Mouse (Mus musculus): ENCODE results near the gene Tmem240. TPM values are rescaled to one million over a fixed set of nuclear protein-coding genes. Genes with fewer than 3 reads are reported as not detected.
A peak's percentile ranks its signal among the peaks of the same experiment; 100 is the strongest.
"Not testable (repeated sequence)": the region's sequence is repeated elsewhere in the genome, so short reads cannot be mapped to it uniquely, and the experiment has no call there.

The Tmem240 gene
- polyA plus RNA-seq, 1 experiment, result 0.54 TPM

DNA sequence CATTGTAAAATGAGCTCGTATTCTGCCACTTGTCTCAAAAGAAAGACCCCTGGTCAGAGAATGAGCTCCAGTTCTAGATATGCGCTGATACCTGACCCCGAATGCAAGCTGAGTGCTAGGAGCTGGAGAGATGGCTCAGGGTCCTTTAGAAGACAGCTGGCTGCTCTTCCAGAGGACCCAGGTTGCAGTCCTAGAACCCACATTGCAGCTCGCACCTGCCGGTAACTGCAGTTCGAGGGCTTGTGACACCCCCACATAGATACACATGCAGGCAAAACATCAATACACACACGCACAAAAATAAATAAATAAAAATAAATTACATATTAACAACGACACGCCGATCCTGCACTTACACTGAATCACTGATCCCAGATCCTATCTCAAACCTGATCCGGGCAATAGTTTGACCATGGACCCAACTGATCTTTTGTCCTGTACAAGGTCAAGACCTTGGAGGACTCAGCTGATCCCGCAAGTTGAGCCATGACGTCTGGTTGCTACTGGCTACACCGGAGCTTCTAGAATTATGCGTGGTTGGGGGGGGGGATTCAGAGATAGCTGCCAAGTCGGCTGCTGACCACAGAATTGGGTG is 49.0 kb downstream of the Tmem240 start:
- no peaks in the 10 kb centered on the region for H3K9me3 ChIP-seq (replicated peaks; ENCODE audit: control insufficient read depth, insufficient read depth, low read length, poor library complexity, severe bottlenecking)
- H3K36me3 ChIP-seq (ENCODE audit: control insufficient read depth, insufficient read depth, low read length, poor library complexity, severe bottlenecking), result no peaks in the 10 kb centered on the region
- peak overlapping the region; percentile 63 for H3K4me3 ChIP-seq (ENCODE audit: low read depth, low read length)
- H3K9ac ChIP-seq (ENCODE audit: low read depth, poor library complexity, severe bottlenecking), result peak overlapping the region; percentile 59
- no peaks in the 10 kb centered on the region for H3K4me1 ChIP-seq (ENCODE audit: control insufficient read depth, insufficient read depth, low read length)
- no peak for TF ChIP-seq CTCF (IDR thresholded peaks at IDR 0.05; ENCODE audit: low read depth, low read length)
- TF ChIP-seq EP300 (IDR thresholded peaks at IDR 0.05; ENCODE audit: insufficient read depth, low read depth, low read length), result no peak
- no peak for TF ChIP-seq POLR2A (IDR thresholded peaks at IDR 0.05; ENCODE audit: insufficient read depth, low read length)
- no peaks in the 10 kb centered on the region for H3K27me3 ChIP-seq (ENCODE audit: control insufficient read depth, insufficient read depth, low read length, poor library complexity, severe bottlenecking)
- no peak overlapping the region for H3K27ac ChIP-seq (ENCODE audit: insufficient read depth, low read length)

DNA sequence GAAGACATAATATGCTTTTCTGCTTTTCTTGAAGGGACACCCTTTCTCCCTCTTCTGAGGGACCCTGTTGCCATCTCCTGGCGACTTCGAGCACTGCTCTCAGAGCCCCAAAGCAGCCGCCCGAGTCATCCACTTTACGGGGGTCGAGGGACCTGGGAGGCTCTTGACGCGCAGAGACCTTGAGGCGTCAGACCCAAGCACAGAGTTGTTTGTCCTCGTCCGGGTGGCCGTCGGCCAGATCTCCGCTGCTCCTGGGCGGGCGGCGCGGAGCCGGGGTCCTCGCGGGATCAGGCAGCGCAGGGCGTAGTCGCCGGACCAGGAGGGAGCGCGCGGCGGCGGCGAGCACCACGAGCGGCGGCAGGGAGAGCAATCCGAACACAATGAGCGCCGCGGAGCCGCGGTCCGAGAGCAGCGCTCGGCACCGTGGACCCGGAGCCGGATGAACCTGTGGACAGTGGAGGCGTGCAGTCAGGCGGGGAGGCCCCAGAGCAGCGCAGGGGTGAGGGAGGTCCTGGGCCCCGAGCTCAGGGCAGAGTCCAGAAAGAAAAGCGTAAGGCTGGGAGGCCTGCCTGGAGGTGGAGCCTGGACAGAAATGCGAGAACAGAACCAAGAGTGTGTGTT is 49.6 kb downstream of the Tmem240 start:
- no peak overlapping the region for H3K27ac ChIP-seq (ENCODE audit: insufficient read depth, low read length)
- H3K36me3 ChIP-seq (ENCODE audit: control insufficient read depth, insufficient read depth, low read length, poor library complexity, severe bottlenecking), result no peaks in the 10 kb centered on the region
- peak overlapping the region; percentile 63 for H3K4me3 ChIP-seq (ENCODE audit: low read depth, low read length)
- H3K9me3 ChIP-seq (replicated peaks; ENCODE audit: control insufficient read depth, insufficient read depth, low read length, poor library complexity, severe bottlenecking), result no peaks in the 10 kb centered on the region
- H3K27me3 ChIP-seq (ENCODE audit: control insufficient read depth, insufficient read depth, low read length, poor library complexity, severe bottlenecking), result no peaks in the 10 kb centered on the region
- TF ChIP-seq EP300 (IDR thresholded peaks at IDR 0.05; ENCODE audit: insufficient read depth, low read depth, low read length), result no peak
- peak; percentile 37 for TF ChIP-seq CTCF (IDR thresholded peaks at IDR 0.05; ENCODE audit: low read depth, low read length)
- peak overlapping the region; percentile 59 for H3K9ac ChIP-seq (ENCODE audit: low read depth, poor library complexity, severe bottlenecking)
- no peaks in the 10 kb centered on the region for H3K4me1 ChIP-seq (ENCODE audit: control insufficient read depth, insufficient read depth, low read length)

DNA sequence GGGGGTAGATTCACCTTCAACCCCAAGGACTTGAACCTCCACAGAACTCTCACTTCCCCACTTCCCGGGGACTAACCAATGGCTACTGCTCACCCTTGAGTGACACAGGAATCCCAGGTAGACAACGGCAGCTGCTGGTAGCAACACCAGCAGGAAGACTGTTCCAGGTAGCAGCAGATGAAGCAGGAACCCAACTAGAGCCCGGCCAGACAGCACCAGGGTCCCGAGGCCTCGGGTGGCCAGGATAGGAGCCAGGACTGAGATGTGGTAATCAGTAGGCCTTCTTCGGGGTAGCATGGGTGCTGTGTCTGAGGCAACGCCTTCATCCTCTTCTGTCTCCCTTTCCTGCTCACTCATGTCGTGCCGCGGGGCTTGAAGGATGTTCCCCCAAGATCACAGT is 50.6 kb downstream of the Tmem240 start:
- no peak overlapping the region for H3K9ac ChIP-seq (ENCODE audit: low read depth, poor library complexity, severe bottlenecking)
- H3K36me3 ChIP-seq (ENCODE audit: control insufficient read depth, insufficient read depth, low read length, poor library complexity, severe bottlenecking), result no peaks in the 10 kb centered on the region
- H3K9me3 ChIP-seq (replicated peaks; ENCODE audit: control insufficient read depth, insufficient read depth, low read length, poor library complexity, severe bottlenecking), result no peaks in the 10 kb centered on the region
- H3K4me1 ChIP-seq (ENCODE audit: control insufficient read depth, insufficient read depth, low read length), result no peaks in the 10 kb centered on the region
- no peak overlapping the region for H3K27ac ChIP-seq (ENCODE audit: insufficient read depth, low read length)
- TF ChIP-seq CTCF (IDR thresholded peaks at IDR 0.05; ENCODE audit: low read depth, low read length) (no peak), EP300 (IDR thresholded peaks at IDR 0.05; ENCODE audit: insufficient read depth, low read depth, low read length) (no peak), POLR2A (IDR thresholded peaks at IDR 0.05; ENCODE audit: insufficient read depth, low read length) (no peak)
- no peak overlapping the region for H3K4me3 ChIP-seq (ENCODE audit: low read depth, low read length)
- no peaks in the 10 kb centered on the region for H3K27me3 ChIP-seq (ENCODE audit: control insufficient read depth, insufficient read depth, low read length, poor library complexity, severe bottlenecking)

DNA sequence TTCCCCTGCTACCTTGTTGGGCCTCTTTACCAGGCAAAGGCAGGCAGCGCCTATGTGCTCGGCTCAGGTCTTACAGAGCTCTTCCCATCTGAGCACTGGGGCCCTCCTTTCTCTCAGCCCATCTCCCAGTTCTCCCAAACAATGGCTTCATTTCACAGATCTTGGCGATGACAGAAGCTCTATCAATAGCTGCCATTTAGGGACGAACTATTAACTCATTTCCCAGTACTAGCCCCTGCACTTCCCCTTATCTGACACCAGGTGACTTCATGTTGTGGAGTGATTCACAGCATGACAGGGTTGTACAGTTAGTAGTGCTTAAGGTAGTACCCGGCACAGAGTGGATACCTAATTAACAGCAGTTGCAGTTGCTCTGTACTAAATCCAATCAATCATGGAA is 51.2 kb downstream of the Tmem240 start, which contains the start of gene Tmem88b:
Gene Tmem88b, minus strand, starts transcription at position 56 of the 400 bp plus-strand sequence.
- no peaks in the 10 kb centered on the region for H3K36me3 ChIP-seq (ENCODE audit: control insufficient read depth, insufficient read depth, low read length, poor library complexity, severe bottlenecking)
- H3K4me3 ChIP-seq (ENCODE audit: low read depth, low read length), result no peak within 1 kb of the TSS
- H3K4me1 ChIP-seq (ENCODE audit: control insufficient read depth, insufficient read depth, low read length), result no peaks in the 10 kb centered on the region
- no peak within 1 kb of the TSS for H3K27ac ChIP-seq (ENCODE audit: insufficient read depth, low read length)
- H3K27me3 ChIP-seq (ENCODE audit: control insufficient read depth, insufficient read depth, low read length, poor library complexity, severe bottlenecking), result no peaks in the 10 kb centered on the region
- TF ChIP-seq CTCF (IDR thresholded peaks at IDR 0.05; ENCODE audit: low read depth, low read length), result no peak
- TF ChIP-seq EP300 (IDR thresholded peaks at IDR 0.05; ENCODE audit: insufficient read depth, low read depth, low read length), result no peak
- no peak for TF ChIP-seq POLR2A (IDR thresholded peaks at IDR 0.05; ENCODE audit: insufficient read depth, low read length)
- H3K9me3 ChIP-seq (replicated peaks; ENCODE audit: control insufficient read depth, insufficient read depth, low read length, poor library complexity, severe bottlenecking), result no peaks in the 10 kb centered on the region
- H3K9ac ChIP-seq (ENCODE audit: low read depth, poor library complexity, severe bottlenecking), result peak within 1 kb of the TSS; percentile 59; the same call in 1 of the 2 replicates

DNA sequence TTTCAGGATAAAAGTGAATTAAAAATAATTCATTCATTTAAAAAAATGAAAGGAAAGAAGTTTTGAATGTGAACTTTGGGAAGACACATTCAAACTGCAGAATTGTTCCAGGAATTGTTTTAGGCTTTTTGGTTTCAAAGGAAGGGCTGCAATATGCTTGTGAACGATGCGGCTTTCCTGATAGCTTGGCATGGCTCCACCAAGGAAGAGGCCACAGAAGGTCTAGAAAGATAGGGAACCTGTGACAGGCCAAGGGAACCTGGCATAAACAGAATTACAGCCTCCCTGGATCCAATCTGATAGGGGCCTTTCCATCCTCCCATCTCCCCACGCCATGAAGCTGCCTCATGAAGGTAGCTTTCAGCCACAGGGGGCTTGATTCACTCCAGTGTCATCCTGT is 53.7 kb downstream of the Tmem240 start:
- Histone ChIP-seq H3K27me3 (ENCODE audit: control insufficient read depth, insufficient read depth, low read length, poor library complexity, severe bottlenecking) (no peaks in the 10 kb centered on the region), H3K4me3 (ENCODE audit: low read depth, low read length) (no peak overlapping the region), H3K27ac (ENCODE audit: insufficient read depth, low read length) (no peak overlapping the region), H3K9me3 (replicated peaks; ENCODE audit: control insufficient read depth, insufficient read depth, low read length, poor library complexity, severe bottlenecking) (no peaks in the 10 kb centered on the region), H3K4me1 (ENCODE audit: control insufficient read depth, insufficient read depth, low read length) (no peaks in the 10 kb centered on the region), H3K9ac (ENCODE audit: low read depth, poor library complexity, severe bottlenecking) (no peak overlapping the region), H3K36me3 (ENCODE audit: control insufficient read depth, insufficient read depth, low read length, poor library complexity, severe bottlenecking) (no peaks in the 10 kb centered on the region)
- no peak for TF ChIP-seq CTCF (IDR thresholded peaks at IDR 0.05; ENCODE audit: low read depth, low read length)
- no peak for TF ChIP-seq EP300 (IDR thresholded peaks at IDR 0.05; ENCODE audit: insufficient read depth, low read depth, low read length)
- TF ChIP-seq POLR2A (IDR thresholded peaks at IDR 0.05; ENCODE audit: insufficient read depth, low read length), result no peak

DNA sequence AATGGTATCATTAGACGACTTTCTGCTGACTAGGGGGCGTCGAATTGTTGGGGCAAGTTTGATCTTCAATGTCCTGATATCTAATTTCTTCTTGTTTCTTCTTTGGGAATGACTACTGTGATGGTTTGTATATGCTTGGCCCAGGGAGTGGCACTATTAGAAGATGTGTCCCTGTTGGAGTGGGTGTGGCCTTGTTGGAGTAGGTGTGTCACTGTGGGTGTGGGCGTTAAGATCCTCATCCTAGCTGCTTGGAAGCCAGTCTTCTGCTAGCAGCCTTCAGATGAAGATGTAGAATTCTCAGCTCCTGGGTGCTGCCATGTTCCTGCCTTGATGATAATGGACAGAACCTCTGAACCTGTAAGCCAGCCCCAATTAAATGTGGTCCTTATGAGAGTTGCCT is 54.2 kb downstream of the Tmem240 start:
- H3K9me3 ChIP-seq (replicated peaks; ENCODE audit: control insufficient read depth, insufficient read depth, low read length, poor library complexity, severe bottlenecking); H3K4me1 ChIP-seq (ENCODE audit: control insufficient read depth, insufficient read depth, low read length); H3K27me3 ChIP-seq (ENCODE audit: control insufficient read depth, insufficient read depth, low read length, poor library complexity, severe bottlenecking); H3K36me3 ChIP-seq (ENCODE audit: control insufficient read depth, insufficient read depth, low read length, poor library complexity, severe bottlenecking); H3K4me3 ChIP-seq (ENCODE audit: low read depth, low read length); H3K27ac ChIP-seq (ENCODE audit: insufficient read depth, low read length); H3K9ac ChIP-seq (ENCODE audit: low read depth, poor library complexity, severe bottlenecking): not testable (repeated sequence)

Data from ES-Bruce4 (cell line).